Mouse (Mus musculus): ENCODE results near the gene Sbds. TPM values are rescaled to one million over a fixed set of nuclear protein-coding genes. Genes with fewer than 3 reads are reported as not detected.
A peak's percentile ranks its signal among the peaks of the same experiment; 100 is the strongest.

The Sbds gene
- polyA plus RNA-seq, 1 experiment = 41.3 TPM

DNA sequence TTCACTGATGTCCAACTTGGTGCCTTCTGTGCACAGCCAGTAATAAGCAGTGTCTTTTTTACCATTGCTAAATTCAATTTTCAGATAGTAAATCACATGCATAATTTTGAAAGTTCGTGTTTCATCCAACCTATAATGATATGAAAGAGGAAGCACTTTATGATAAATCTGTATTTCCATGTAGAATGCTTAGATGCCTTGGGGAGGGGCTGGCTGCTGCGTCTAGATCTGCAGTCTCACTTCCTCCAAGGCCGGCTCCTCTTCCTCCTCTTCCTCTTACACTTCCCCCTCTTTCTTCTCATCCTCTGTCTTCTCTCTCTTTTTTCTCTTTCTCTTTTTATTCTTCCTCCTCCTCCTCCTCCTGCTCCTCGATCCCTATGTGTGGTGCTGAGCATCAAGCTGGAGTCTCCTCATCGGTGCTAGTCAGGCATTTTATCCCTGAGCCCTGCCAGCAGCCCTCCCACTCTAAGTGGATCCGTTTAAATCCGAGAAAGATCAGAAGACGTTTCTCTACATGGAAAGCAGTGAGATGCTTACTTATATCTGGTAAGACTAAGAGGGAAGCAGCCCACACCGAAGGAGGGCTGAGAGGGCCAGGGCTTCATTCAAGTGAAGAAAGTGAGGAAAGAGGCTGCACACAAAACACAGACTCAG, 27.9 kb upstream of the Sbds start:
- DNase-seq (ENCODE audit: low read depth) = no peak
- TF ChIP-seq POLR2A (IDR thresholded peaks at IDR 0.05; ENCODE audit: borderline replicate concordance, extremely low read depth, insufficient read depth, insufficient read length, poor library complexity, severe bottlenecking) = no peak

- TF ChIP-seq POLR2A (IDR thresholded peaks at IDR 0.05; ENCODE audit: borderline replicate concordance, extremely low read depth, insufficient read depth, insufficient read length, poor library complexity, severe bottlenecking) (no peak), CTCF (IDR thresholded peaks at IDR 0.05; ENCODE audit: borderline replicate concordance, extremely low read depth, insufficient read depth, insufficient read length) (no peak)
- DNase-seq (ENCODE audit: low read depth) = no peak
Measured at GRCm38 (mm10) chr5:130278011-130278472, 22.7 kb upstream of the Sbds start.

DNA sequence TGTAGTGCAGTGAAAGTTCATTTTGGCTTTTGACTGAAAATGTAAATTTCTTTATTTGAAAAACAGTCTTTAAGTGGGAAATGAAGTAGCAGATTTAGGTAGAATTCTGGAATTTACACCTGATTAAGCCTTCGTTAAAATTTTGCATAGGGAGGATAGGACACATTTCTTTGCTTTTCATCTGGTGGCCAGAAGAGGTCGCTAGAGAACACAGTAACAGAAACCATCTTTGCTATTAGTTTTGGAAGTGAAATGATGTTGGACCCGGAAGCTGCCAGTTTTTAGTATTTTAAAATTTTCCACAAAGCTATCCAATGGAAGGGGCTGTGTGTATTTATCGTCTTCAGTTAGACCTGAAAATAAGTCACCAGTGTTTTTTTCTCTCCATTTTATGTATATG, 20.2 kb upstream of the Sbds start:
- DNase-seq (ENCODE audit: low read depth) = peak; percentile 70
- TF ChIP-seq POLR2A (IDR thresholded peaks at IDR 0.05; ENCODE audit: borderline replicate concordance, extremely low read depth, insufficient read depth, insufficient read length, poor library complexity, severe bottlenecking) = no peak
- TF ChIP-seq CTCF (IDR thresholded peaks at IDR 0.05; ENCODE audit: borderline replicate concordance, extremely low read depth, insufficient read depth, insufficient read length) = peak; percentile 53; the same call in 1 of the 2 replicates

DNA sequence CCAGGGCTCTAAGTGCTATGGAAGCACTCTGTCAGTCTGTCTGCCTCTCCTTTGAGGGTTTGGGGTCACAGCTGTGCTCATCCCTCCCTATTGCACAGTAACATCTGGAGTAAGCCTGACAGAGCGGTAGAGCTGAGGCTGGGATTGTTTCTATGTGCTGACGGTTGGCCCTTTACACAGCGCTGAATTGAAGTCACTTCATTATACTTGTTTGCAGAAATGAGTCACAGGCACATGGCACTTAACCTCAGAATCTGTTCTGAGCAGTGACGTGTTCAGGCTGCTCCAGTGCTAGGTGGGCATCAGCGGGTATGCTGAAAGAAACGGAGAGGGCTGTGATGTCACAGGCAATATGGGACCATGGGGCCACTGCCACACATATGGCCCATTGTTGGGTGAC, 17.7 kb upstream of the Sbds start:
- TF ChIP-seq POLR2A (IDR thresholded peaks at IDR 0.05; ENCODE audit: borderline replicate concordance, extremely low read depth, insufficient read depth, insufficient read length, poor library complexity, severe bottlenecking) (no peak), CTCF (IDR thresholded peaks at IDR 0.05; ENCODE audit: borderline replicate concordance, extremely low read depth, insufficient read depth, insufficient read length) (no peak)
- no peak for DNase-seq (ENCODE audit: low read depth)

DNA sequence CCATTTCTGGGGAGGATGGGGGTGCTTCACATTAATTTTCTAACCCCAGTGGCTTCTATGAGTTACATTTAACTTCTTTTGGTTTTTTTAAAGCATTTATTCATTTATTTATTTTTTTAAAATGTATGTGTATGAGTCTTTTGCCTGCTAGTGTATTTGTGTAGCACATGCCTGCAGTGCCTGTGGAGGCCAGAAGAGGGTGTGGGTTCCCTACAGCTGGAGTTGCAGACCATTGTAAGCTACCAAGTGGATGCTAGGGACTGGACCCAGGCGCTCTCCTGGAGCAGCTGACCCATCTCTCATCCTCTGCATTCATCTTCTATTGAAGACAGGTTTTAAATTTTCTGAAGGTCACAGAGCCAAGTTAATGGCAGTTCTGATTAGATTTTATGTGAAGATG, 17.0 kb upstream of the Sbds start:
- no peak for DNase-seq (ENCODE audit: low read depth)
- no peak for TF ChIP-seq POLR2A (IDR thresholded peaks at IDR 0.05; ENCODE audit: borderline replicate concordance, extremely low read depth, insufficient read depth, insufficient read length, poor library complexity, severe bottlenecking)
- TF ChIP-seq CTCF (IDR thresholded peaks at IDR 0.05; ENCODE audit: borderline replicate concordance, extremely low read depth, insufficient read depth, insufficient read length) = peak; percentile 37; the same call in 1 of the 2 replicates

DNA sequence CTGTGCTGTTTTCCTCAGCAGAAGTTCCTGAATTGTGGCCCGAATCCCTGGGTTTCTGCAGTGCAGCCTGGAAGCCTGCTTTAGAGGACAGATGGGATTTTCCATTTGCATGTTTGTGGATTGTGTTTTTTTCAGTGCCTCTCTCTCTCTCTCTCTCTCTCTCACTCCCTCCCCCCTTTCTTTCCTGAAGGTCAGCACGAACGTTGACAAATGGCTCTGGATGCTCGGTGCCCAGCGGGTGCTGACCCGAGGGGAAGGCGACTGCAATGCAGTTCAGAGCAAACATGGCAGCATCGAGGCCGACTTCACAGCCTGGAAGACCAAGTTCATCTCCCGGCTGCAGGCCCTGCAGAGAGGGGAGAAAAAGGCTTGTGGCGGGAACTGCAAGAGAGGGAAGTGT, 13.6 kb upstream of the Sbds start:
- no peak for DNase-seq (ENCODE audit: low read depth)
- TF ChIP-seq POLR2A (IDR thresholded peaks at IDR 0.05; ENCODE audit: borderline replicate concordance, extremely low read depth, insufficient read depth, insufficient read length, poor library complexity, severe bottlenecking) (no peak), CTCF (IDR thresholded peaks at IDR 0.05; ENCODE audit: borderline replicate concordance, extremely low read depth, insufficient read depth, insufficient read length) (no peak)

DNA sequence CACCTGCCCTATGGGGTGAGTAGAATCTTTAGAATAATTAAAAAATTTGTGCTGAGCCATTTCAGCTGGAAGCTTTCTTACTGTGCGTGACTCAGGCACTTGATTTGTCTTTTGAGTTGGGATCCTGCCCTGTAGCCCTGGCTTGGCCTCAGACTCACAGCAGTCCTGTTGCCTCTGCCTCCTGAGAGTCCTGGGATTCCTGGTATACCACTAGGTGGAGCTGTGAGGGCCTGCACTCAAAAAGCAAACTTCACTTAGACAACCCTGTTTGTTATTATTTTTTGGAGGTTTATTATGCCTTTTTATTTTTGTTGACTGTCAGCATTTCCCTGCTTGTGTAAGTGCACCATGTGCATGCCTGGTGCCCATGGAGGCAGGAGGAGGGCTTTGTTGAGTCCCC, 12.0 kb upstream of the Sbds start:
- peak; percentile 58; the same call in 1 of the 2 replicates for TF ChIP-seq CTCF (IDR thresholded peaks at IDR 0.05; ENCODE audit: borderline replicate concordance, extremely low read depth, insufficient read depth, insufficient read length)
- TF ChIP-seq POLR2A (IDR thresholded peaks at IDR 0.05; ENCODE audit: borderline replicate concordance, extremely low read depth, insufficient read depth, insufficient read length, poor library complexity, severe bottlenecking) = no peak
- peak; percentile 26 for DNase-seq (ENCODE audit: low read depth)

DNA sequence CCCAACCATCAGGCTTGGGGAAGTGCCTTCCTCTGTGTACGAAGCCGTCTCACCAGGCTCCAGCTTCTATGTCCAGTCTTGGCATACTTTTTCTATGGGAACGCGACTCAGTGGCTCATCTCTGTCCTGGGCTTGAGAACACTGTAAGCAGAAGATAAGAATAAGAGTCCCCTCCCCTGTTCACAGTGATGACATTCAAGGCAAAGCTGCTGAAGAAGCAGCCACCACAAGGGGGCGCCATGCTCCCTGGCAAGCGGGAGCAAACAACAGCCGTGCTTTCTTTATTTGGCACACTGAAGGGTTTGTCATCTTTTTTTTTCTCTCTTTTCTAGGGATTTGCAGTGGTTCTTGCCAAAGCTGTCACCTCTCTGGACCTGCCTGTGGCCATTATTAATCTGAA, 11.3 kb upstream of the Sbds start:
- DNase-seq (ENCODE audit: low read depth) = peak; percentile 31

DNA sequence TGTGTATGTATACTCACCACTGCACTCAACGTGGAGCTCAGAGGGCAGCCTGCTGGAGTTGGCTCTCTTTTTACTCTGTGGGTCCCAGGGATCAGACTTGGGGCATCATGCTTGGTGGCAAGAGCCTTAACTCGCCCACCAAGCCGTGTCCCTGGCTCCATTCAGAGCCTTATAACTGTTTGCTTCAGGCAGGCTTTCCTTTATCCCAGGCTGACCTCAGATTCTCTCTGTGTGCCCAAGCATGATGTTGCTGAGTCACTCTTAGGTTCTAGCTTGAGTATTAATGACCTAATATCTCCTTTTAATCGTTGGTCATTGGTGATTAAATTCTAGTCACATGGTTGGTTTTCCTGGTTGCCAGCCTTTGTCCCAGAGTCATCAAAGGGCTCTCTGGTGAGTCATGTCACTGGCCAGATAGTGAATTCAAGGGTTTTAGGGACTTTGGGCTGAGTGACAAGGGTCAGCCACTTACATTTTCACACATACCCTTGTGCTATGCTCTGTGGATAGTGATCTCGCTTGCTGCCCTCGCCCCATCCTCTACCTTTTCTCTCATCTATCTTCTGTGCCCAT, 9.2 kb upstream of the Sbds start:
- no peak for DNase-seq (ENCODE audit: low read depth)
- no peak for TF ChIP-seq CTCF (IDR thresholded peaks at IDR 0.05; ENCODE audit: borderline replicate concordance, extremely low read depth, insufficient read depth, insufficient read length)
- no peak for TF ChIP-seq POLR2A (IDR thresholded peaks at IDR 0.05; ENCODE audit: borderline replicate concordance, extremely low read depth, insufficient read depth, insufficient read length, poor library complexity, severe bottlenecking)

More for the DNA sequence above, 11.3 kb upstream of the Sbds start:
- TF ChIP-seq CTCF (IDR thresholded peaks at IDR 0.05; ENCODE audit: borderline replicate concordance, extremely low read depth, insufficient read depth, insufficient read length) (peak; percentile 58; the same call in 1 of the 2 replicates), POLR2A (IDR thresholded peaks at IDR 0.05; ENCODE audit: borderline replicate concordance, extremely low read depth, insufficient read depth, insufficient read length, poor library complexity, severe bottlenecking) (no peak)

GRCm38 (mm10) chr5:130263454-130263853, 8.1 kb upstream of the Sbds start:
- DNase-seq (ENCODE audit: low read depth) = peak; percentile 28
- peak; percentile 50; the same call in 1 of the 2 replicates for TF ChIP-seq CTCF (IDR thresholded peaks at IDR 0.05; ENCODE audit: borderline replicate concordance, extremely low read depth, insufficient read depth, insufficient read length)
- no peak for TF ChIP-seq POLR2A (IDR thresholded peaks at IDR 0.05; ENCODE audit: borderline replicate concordance, extremely low read depth, insufficient read depth, insufficient read length, poor library complexity, severe bottlenecking)

GRCm38 (mm10) chr5:130257303-130257702, 2.0 kb upstream of the Sbds start:
- no peak for DNase-seq (ENCODE audit: low read depth)
- no peak for TF ChIP-seq POLR2A (IDR thresholded peaks at IDR 0.05; ENCODE audit: borderline replicate concordance, extremely low read depth, insufficient read depth, insufficient read length, poor library complexity, severe bottlenecking)
- TF ChIP-seq CTCF (IDR thresholded peaks at IDR 0.05; ENCODE audit: borderline replicate concordance, extremely low read depth, insufficient read depth, insufficient read length) = no peak

All from brain, embryonic 14.5 days (tissue).